Mouse (Mus musculus): ENCODE data around the gene Cldn20. TPM values are rescaled to one million over a fixed set of nuclear protein-coding genes. Genes with fewer than 3 reads are reported as not detected.

Gene Cldn20
- polyA plus RNA-seq, 1 experiment = not detected

GRCm38 (mm10) chr17:3556251-3556650 is 23.9 kb downstream of the Cldn20 start:
- H3K27me3 ChIP-seq (replicated peaks) = no peaks in the 10 kb centered on the region
- peak overlapping the region; percentile 80 for H3K4me3 ChIP-seq (replicated peaks)
- peaks cover 29% of the 10 kb centered on the region for H3K36me3 ChIP-seq (replicated peaks; ENCODE audit: low read length)
- TF ChIP-seq FLI1 (IDR thresholded peaks at IDR 0.05; ENCODE audit: low read length) (no peak), GATA1 (IDR thresholded peaks at IDR 0.05; ENCODE audit: borderline replicate concordance, low read length) (no peak)
- peaks cover 22% of the 10 kb centered on the region for H3K4me1 ChIP-seq
- H3K9me3 ChIP-seq = no peaks in the 10 kb centered on the region

- TF ChIP-seq GATA1 (IDR thresholded peaks at IDR 0.05; ENCODE audit: borderline replicate concordance, low read length) (no peak), FLI1 (IDR thresholded peaks at IDR 0.05; ENCODE audit: low read length) (no peak)
- no peaks in the 10 kb centered on the region for H3K27me3 ChIP-seq (replicated peaks)
- peak within 1 kb of the TSS; percentile 94 for H3K4me3 ChIP-seq (replicated peaks)
- peaks cover 22% of the 10 kb centered on the region for H3K4me1 ChIP-seq
- peaks cover 3% of the 10 kb centered on the region; the same call in 1 of the 2 replicates for H3K9me3 ChIP-seq
- peaks cover 17% of the 10 kb centered on the region for H3K36me3 ChIP-seq (replicated peaks; ENCODE audit: low read length)
Measured at GRCm38 (mm10) chr17:3557331-3558311, 25.3 kb downstream of the Cldn20 start, which contains the start of gene Tfb1m. TSS of gene Tfb1m (minus strand) at chr17:3557781.

GRCm38 (mm10) chr17:3558356-3558870 is 26.1 kb downstream of the Cldn20 start:
- H3K4me1 ChIP-seq = peaks cover 19% of the 10 kb centered on the region
- H3K9me3 ChIP-seq = peaks cover 4% of the 10 kb centered on the region
- no peaks in the 10 kb centered on the region for H3K27me3 ChIP-seq (replicated peaks)
- peaks cover 13% of the 10 kb centered on the region for H3K36me3 ChIP-seq (replicated peaks; ENCODE audit: low read length)
- TF ChIP-seq GATA1 (IDR thresholded peaks at IDR 0.05; ENCODE audit: borderline replicate concordance, low read length) (no peak), FLI1 (IDR thresholded peaks at IDR 0.05; ENCODE audit: low read length) (no peak)
- H3K4me3 ChIP-seq (replicated peaks) = peak overlapping the region; percentile 94

- TF ChIP-seq FLI1 (IDR thresholded peaks at IDR 0.05; ENCODE audit: low read length) = no peak
- TF ChIP-seq GATA1 (IDR thresholded peaks at IDR 0.05; ENCODE audit: borderline replicate concordance, low read length) = no peak
- Histone ChIP-seq H3K4me3 (replicated peaks) (no peak overlapping the region), H3K27me3 (replicated peaks) (no peaks in the 10 kb centered on the region), H3K9me3 (peaks cover 10% of the 10 kb centered on the region), H3K4me1 (peaks cover 19% of the 10 kb centered on the region), H3K36me3 (replicated peaks; ENCODE audit: low read length) (no peaks in the 10 kb centered on the region)
Measured at GRCm38 (mm10) chr17:3560534-3560933, 28.2 kb downstream of the Cldn20 start.

GRCm38 (mm10) chr17:3562405-3562804 is 30.1 kb downstream of the Cldn20 start:
- H3K36me3 ChIP-seq (replicated peaks; ENCODE audit: low read length) = no peaks in the 10 kb centered on the region
- peaks cover 11% of the 10 kb centered on the region for H3K9me3 ChIP-seq
- H3K4me1 ChIP-seq = peaks cover 4% of the 10 kb centered on the region; the same call in 1 of the 2 replicates
- no peaks in the 10 kb centered on the region for H3K27me3 ChIP-seq (replicated peaks)
- H3K4me3 ChIP-seq (replicated peaks) = no peak overlapping the region
- TF ChIP-seq FLI1 (IDR thresholded peaks at IDR 0.05; ENCODE audit: low read length) (no peak), GATA1 (IDR thresholded peaks at IDR 0.05; ENCODE audit: borderline replicate concordance, low read length) (no peak)

GRCm38 (mm10) chr17:3570876-3571275 is 38.5 kb downstream of the Cldn20 start:
- peak overlapping the region; percentile 76 for H3K4me3 ChIP-seq (replicated peaks)
- H3K9me3 ChIP-seq = no peaks in the 10 kb centered on the region
- no peaks in the 10 kb centered on the region for H3K36me3 ChIP-seq (replicated peaks; ENCODE audit: low read length)
- peaks cover 5% of the 10 kb centered on the region for H3K4me1 ChIP-seq
- peaks cover 2% of the 10 kb centered on the region for H3K27me3 ChIP-seq (replicated peaks)
- TF ChIP-seq GATA1 (IDR thresholded peaks at IDR 0.05; ENCODE audit: borderline replicate concordance, low read length) = no peak

Other genes with a start within 250 kb of the Cldn20 start
- 0.35 TPM in 1 of 2 replicates, not detected in the other for gene Tiam2, start 206.0 kb upstream of the Cldn20 start, polyA plus RNA-seq (2012; ENCODE audit: insufficient read depth, low replicate concordance)
- gene Tfb1m, start 25.2 kb downstream of the Cldn20 start, polyA plus RNA-seq (2012; ENCODE audit: insufficient read depth, low replicate concordance) = 0.53 TPM in 1 of 2 replicates, not detected in the other
- not detected in 2 replicates for gene Nox3, start 163.7 kb downstream of the Cldn20 start, polyA plus RNA-seq (2012; ENCODE audit: insufficient read depth, low replicate concordance)